Mouse (Mus musculus) C2C12 (cell line): Measurements from ENCODE around the gene Cmss1.

ENCODE experiments used
- CTCF ChIP-seq: IDR thresholded peaks from one replicate; pipeline ENCODE4 v1.5.1; 2011; ENCODE audit not compliant: control insufficient read depth, insufficient read depth, insufficient read length
- MYOD1 ChIP-seq: IDR thresholded peaks from one replicate; pipeline ENCODE4 v1.6.1; 2011; ENCODE audit warnings: low read depth; ENCODE audit not compliant: control insufficient read depth, insufficient read length

- TF ChIP-seq CTCF (no peak), MYOD1 (no peak)
Observed at GRCm38 (mm10) chr16:57291696-57292095, 315.0 kb downstream of the Cmss1 start.
